Mouse (Mus musculus): Measurements from ENCODE around the gene Slc17a2. TPM values are rescaled to one million over a fixed set of nuclear protein-coding genes. Genes with fewer than 3 reads are reported as not detected.
A peak's percentile ranks its signal among the peaks of the same experiment; 100 is the strongest.

Slc17a2 gene
- total and polyA plus RNA-seq, 3 experiments: not detected

DNA sequence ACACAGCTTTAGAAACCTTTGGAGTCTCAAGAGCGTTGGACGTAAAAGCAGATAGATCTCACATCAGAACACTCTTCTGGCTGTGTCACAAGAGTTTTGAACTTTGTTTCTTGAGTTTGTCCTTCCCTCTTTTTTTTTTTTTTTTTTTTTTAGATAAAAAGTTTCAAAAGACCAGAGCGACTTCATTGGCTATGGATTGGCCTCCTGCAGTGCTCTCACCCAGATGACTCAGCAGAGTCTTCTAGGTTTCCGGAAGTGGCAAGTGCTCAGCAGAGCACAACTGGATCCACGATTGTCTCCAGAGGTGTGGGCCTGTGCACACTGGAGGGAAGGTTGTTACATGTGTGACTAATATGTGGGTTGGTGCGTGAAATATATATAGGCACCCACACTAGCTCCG is 28.5 kb upstream of the Slc17a2 start:
- H3K36me3 ChIP-seq (ENCODE audit: control insufficient read depth in 1 of 2, insufficient read depth in 2 of 2, low read length in 2 of 2): peaks cover 0 to 2% of the 10 kb centered on the region in 2 experiments; a peak in 2 of 4 replicates
- no peaks in the 10 kb centered on the region; a peak in 1 of 4 replicates for H3K27me3 ChIP-seq (ENCODE audit: control insufficient read depth in 1 of 2, insufficient read depth in 2 of 2, low read length in 2 of 2)
- no peaks in the 10 kb centered on the region for H3K79me2 ChIP-seq (ENCODE audit: control insufficient read depth, insufficient read depth, low read length, poor library complexity)
- H3K4me1 ChIP-seq (ENCODE audit: control insufficient read depth in 1 of 2, insufficient read depth in 2 of 2, low read length in 2 of 2): peaks cover 0 to 9% of the 10 kb centered on the region in 2 experiments; a peak in 1 of 4 replicates
- no peak overlapping the region for H3K27ac ChIP-seq (ENCODE audit: control insufficient read depth, low read depth, low read length)
- H3K4me3 ChIP-seq (ENCODE audit: control insufficient read depth in 1 of 2, insufficient read depth in 1 of 2, low read depth in 2 of 2, low read length in 2 of 2): no peak overlapping the region
- no peak overlapping the region for H3K9ac ChIP-seq (ENCODE audit: control insufficient read depth, low read depth, low read length, poor library complexity, severe bottlenecking)
- H3K9me3 ChIP-seq (replicated peaks; ENCODE audit: insufficient read depth, low read length): no peaks in the 10 kb centered on the region
- peak; percentile 41 for DNase-seq (ENCODE audit: low read depth, low spot score)
- TF ChIP-seq ZNF384 (IDR thresholded peaks at IDR 0.05; ENCODE audit: low read depth, low read length): peak; percentile 43; the same call in 1 of the 2 replicates
- TF ChIP-seq MAZ (IDR thresholded peaks at IDR 0.05; ENCODE audit: low read depth, low read length): no peak

- Histone ChIP-seq H3K27ac (ENCODE audit: control insufficient read depth, low read depth, low read length) (no peak overlapping the region), H3K79me2 (ENCODE audit: control insufficient read depth, insufficient read depth, low read length, poor library complexity) (no peaks in the 10 kb centered on the region), H3K9ac (ENCODE audit: control insufficient read depth, low read depth, low read length, poor library complexity, severe bottlenecking) (no peak overlapping the region), H3K4me3 (ENCODE audit: control insufficient read depth in 1 of 2, insufficient read depth in 1 of 2, low read depth in 2 of 2, low read length in 2 of 2) (no peak overlapping the region), H3K36me3 (ENCODE audit: control insufficient read depth in 1 of 2, insufficient read depth in 2 of 2, low read length in 2 of 2) (peaks cover 0 to 2% of the 10 kb centered on the region in 2 experiments; a peak in 2 of 4 replicates), H3K27me3 (ENCODE audit: control insufficient read depth in 1 of 2, insufficient read depth in 2 of 2, low read length in 2 of 2) (no peaks in the 10 kb centered on the region; a peak in 1 of 4 replicates), H3K4me1 (ENCODE audit: control insufficient read depth in 1 of 2, insufficient read depth in 2 of 2, low read length in 2 of 2) (peaks cover 0 to 9% of the 10 kb centered on the region in 2 experiments; a peak in 1 of 4 replicates), H3K9me3 (replicated peaks; ENCODE audit: insufficient read depth, low read length) (no peaks in the 10 kb centered on the region)
- TF ChIP-seq MXI1 (IDR thresholded peaks at IDR 0.05; ENCODE audit: low read depth, low read length): no peak
- TF ChIP-seq USF1 (IDR thresholded peaks at IDR 0.05; ENCODE audit: low read depth, low read length): no peak
- no peak for TF ChIP-seq ZKSCAN1 (IDR thresholded peaks at IDR 0.05; ENCODE audit: low read depth, low read length)
- no peak for TF ChIP-seq TAL1 (IDR thresholded peaks at IDR 0.05; ENCODE audit: low read length)
- TF ChIP-seq CHD1 (IDR thresholded peaks at IDR 0.05; ENCODE audit: low read depth, low read length): no peak
- TF ChIP-seq TCF12 (IDR thresholded peaks at IDR 0.05; ENCODE audit: low read depth, low read length): no peak
- TF ChIP-seq ZMIZ1 (IDR thresholded peaks at IDR 0.05; ENCODE audit: low read depth, low read length): no peak
- no peak for TF ChIP-seq ZC3H11A (IDR thresholded peaks at IDR 0.05; ENCODE audit: low read depth, low read length)
- no peak for TF ChIP-seq ELF1 (IDR thresholded peaks at IDR 0.05; ENCODE audit: low read depth, low read length)
- TF ChIP-seq CHD2 (IDR thresholded peaks at IDR 0.05; ENCODE audit: low read length): no peak
- TF ChIP-seq JUND (IDR thresholded peaks at IDR 0.05; ENCODE audit: low read depth, low read length): no peak
- TF ChIP-seq CTCF (IDR thresholded peaks at IDR 0.05 in 2 of 3, conservative IDR thresholded peaks at IDR 0.05 in 1 of 3; ENCODE audit: control insufficient read depth in 1 of 3, insufficient read depth in 1 of 3, low read depth in 2 of 3, low read length in 3 of 3, poor library complexity in 1 of 3, severe bottlenecking in 1 of 3): no peak
- TF ChIP-seq ZNF384 (IDR thresholded peaks at IDR 0.05; ENCODE audit: low read depth, low read length): no peak
- TF ChIP-seq GABPA (IDR thresholded peaks at IDR 0.05; ENCODE audit: low read depth, low read length): no peak
- no peak for TF ChIP-seq ETS1 (IDR thresholded peaks at IDR 0.05; ENCODE audit: low read depth, low read length)
- TF ChIP-seq MYB (IDR thresholded peaks at IDR 0.05; ENCODE audit: low read depth, low read length): no peak
- TF ChIP-seq MAX (IDR thresholded peaks at IDR 0.05; ENCODE audit: low read length): no peak
- no peak for TF ChIP-seq BHLHE40 (IDR thresholded peaks at IDR 0.05; ENCODE audit: borderline replicate concordance, low read depth, low read length)
- TF ChIP-seq UBTF (IDR thresholded peaks at IDR 0.05; ENCODE audit: borderline replicate concordance, insufficient read depth, low read depth, low read length): no peak
- no peak for TF ChIP-seq GATA1 (IDR thresholded peaks at IDR 0.05; ENCODE audit: low read depth, low read length)
- no peak for DNase-seq (ENCODE audit: low read depth, low spot score)
Observed at GRCm38 (mm10) chr13:23779025-23779424, 27.8 kb upstream of the Slc17a2 start.

All from MEL (cell line).